Mouse (Mus musculus) midbrain, embryonic 15.5 days (tissue): ENCODE measurements around the gene Rpl41. TPM values are rescaled to one million over a fixed set of nuclear protein-coding genes. Genes with fewer than 3 reads are reported as not detected.
"Not testable (repeated sequence)": the region's sequence is repeated elsewhere in the genome, so short reads cannot be mapped to it uniquely, and the experiment has no call there.

Experiments
- ATAC-seq: fragments of 200-750 bp; cut with Nextera tagmentation; replicated peaks from 2 replicates; pipeline ENCODE4 v1.8.0; 2017; ENCODE audit warnings: moderate TSS enrichment
- H3K27ac ChIP-seq: fragments of 300-500 bp; sonication (generic); 2 replicates; pipeline ENCODE4 v1.5.1; 2015; ENCODE audit warnings: mild to moderate bottlenecking, inconsistent platforms
- H3K27me3 ChIP-seq: fragments of 300-500 bp; sonication (generic); replicated peaks from 2 replicates; pipeline ENCODE4 v1.6.1; 2015; ENCODE audit warnings: inconsistent platforms
- H3K36me3 ChIP-seq: fragments of 300-500 bp; sonication (generic); replicated peaks from 2 replicates; pipeline ENCODE4 v1.6.1; 2015; ENCODE audit warnings: inconsistent platforms
- H3K4me1 ChIP-seq: fragments of 300-500 bp; sonication (generic); 2 replicates; pipeline ENCODE4 v1.6.1; 2015; ENCODE audit warnings: inconsistent platforms
- H3K4me2 ChIP-seq: fragments of 300-500 bp; sonication (generic); 2 replicates; pipeline ENCODE4 v1.6.1; 2015; ENCODE audit warnings: inconsistent platforms, mild to moderate bottlenecking, moderate library complexity
- H3K4me3 ChIP-seq: fragments of 300-500 bp; sonication (generic); 2 replicates; pipeline ENCODE4 v1.5.1; 2015; ENCODE audit warnings: mild to moderate bottlenecking, inconsistent platforms
- H3K9ac ChIP-seq: fragments of 300-500 bp; sonication (generic); 2 replicates; pipeline ENCODE4 v1.6.1; 2015; ENCODE audit warnings: mild to moderate bottlenecking, inconsistent platforms
- H3K9me3 ChIP-seq: fragments of 300-500 bp; sonication (generic); 2 replicates; pipeline ENCODE4 v1.6.1; 2016; ENCODE audit warnings: inconsistent platforms
- WGBS: fragments of 180-500 bp; shearing (Covaris S2); methylation state at CpG from one replicate; pipeline ENCODE4 v1.1.7; 2015; ENCODE audit warnings: mixed read lengths; 5-methylcytosine and 5-hydroxymethylcytosine counted together
- polyA plus RNA-seq: library from polyadenylated mRNA; unstranded; fragments of >200 nt; fragmentation: Nextera tagmentation; extraction: Ambion mirVana; gene quantifications from 2 replicates; pipeline ENCODE4 v1.2.1, GENCODE M21; 2015

Rpl41 gene
- polyA plus RNA-seq, 1 experiment from 2014 or later: 2,161 TPM

DNA sequence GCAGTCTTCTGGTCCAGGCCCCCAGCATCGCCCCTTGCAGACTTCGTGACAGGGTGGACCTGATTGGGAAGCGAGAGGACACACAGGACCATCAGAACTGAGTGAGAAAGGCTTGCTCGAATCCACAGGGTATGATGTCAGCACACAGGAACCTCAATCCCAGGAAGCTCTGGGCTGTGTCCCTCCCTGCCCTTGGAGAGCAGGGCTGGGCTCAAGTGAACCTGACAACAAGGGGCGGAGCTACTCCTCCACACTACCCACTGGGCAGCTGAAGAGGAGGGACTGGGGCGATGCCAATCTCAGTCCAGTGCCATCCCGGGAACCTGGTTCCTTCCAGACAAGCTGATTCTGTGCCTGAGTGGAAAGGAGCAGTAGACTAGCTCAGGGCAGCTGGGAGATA lies 34.5 kb upstream of the Rpl41 start:
- ATAC-seq: no peak
- Histone ChIP-seq H3K36me3 (no peaks in the 10 kb centered on the region), H3K9ac (no peak overlapping the region), H3K4me3 (no peak overlapping the region), H3K27ac (no peak overlapping the region), H3K4me2 (no peak overlapping the region), H3K9me3 (no peaks in the 10 kb centered on the region), H3K27me3 (peaks cover 24% of the 10 kb centered on the region), H3K4me1 (no peaks in the 10 kb centered on the region)
- WGBS: 22% methylated on average over 7 of the region's 7 CpGs

DNA sequence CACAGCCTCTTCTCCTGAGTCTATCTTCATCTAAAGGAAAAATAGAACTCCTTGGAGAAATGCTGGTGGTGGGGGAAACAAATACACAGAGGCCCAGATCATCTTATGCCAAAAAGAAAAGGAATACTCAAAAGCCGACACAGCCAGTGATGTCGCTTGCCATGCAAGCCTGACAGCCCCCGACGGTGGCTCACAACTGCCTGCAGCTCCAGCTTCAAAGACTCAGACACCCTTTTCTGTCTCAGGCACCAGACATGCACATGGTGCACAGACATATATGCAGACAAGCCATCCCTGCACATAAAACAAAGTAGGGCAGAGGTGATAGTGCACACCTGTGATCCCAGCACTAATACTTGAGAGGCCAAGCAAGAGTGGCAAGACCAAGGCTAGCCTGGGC lies 30.6 kb upstream of the Rpl41 start:
- H3K9ac ChIP-seq: no peak overlapping the region
- H3K27ac ChIP-seq: no peak overlapping the region
- no peak overlapping the region for H3K4me3 ChIP-seq
- no peak for ATAC-seq
- H3K36me3 ChIP-seq: no peaks in the 10 kb centered on the region
- 0 out of 2 replicates have a peak, but pooled peaks cover 3% of the 10 kb centered on the region for H3K27me3 ChIP-seq
- H3K4me2 ChIP-seq: no peak overlapping the region
- H3K9me3 ChIP-seq: no peaks in the 10 kb centered on the region
- 77% methylated on average over 4 of the region's 4 CpGs for WGBS
- H3K4me1 ChIP-seq: no peaks in the 10 kb centered on the region

DNA sequence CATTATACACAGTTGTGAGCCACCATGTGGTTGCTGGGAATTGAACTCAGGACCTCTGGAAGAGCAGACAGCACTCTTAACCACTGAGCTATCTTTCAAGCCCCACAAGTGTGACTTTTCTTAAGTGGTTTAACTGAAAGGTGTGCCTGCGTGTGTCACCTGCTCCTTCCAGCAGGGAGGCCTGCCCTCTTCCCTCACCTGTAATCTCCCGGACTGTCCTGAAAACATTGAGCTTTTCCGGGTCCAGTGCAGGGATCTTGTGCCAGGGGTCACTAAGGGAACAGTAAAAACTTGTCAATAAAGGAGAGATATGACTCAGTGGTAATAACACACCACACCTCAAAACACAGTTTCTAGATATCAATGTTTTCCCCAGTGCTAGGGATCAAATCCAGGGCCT lies 30.2 kb upstream of the Rpl41 start:
- H3K27ac ChIP-seq: no peak overlapping the region
- ATAC-seq: no peak
- no peak overlapping the region for H3K9ac ChIP-seq
- no peaks in the 10 kb centered on the region for H3K36me3 ChIP-seq
- H3K4me1 ChIP-seq: no peaks in the 10 kb centered on the region
- H3K27me3 ChIP-seq: 0 out of 2 replicates have a peak, but pooled peaks cover 3% of the 10 kb centered on the region
- 92% methylated on average over 3 of the region's 3 CpGs for WGBS
- no peaks in the 10 kb centered on the region for H3K9me3 ChIP-seq
- H3K4me3 ChIP-seq: no peak overlapping the region
- H3K4me2 ChIP-seq: no peak overlapping the region

DNA sequence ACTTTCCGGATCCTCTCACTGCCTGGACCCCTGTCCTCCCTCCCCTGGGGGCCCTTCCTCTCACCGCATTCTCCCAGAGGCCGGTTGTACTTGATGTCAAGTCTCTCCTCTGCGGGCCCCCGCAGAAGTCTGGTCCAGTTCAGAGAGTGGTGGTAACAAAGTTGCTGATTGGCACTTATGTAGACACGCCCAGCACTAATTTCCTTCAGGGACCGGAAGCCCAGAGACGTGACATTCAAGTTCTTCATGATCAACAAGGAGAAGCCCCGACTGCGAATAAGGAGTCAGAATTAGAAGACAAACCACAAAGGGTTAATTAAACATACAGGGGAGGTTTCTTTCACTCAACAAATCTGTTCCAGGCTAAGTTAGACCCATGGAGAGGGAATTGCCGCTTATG lies 29.2 kb upstream of the Rpl41 start:
- H3K27ac ChIP-seq: no peak overlapping the region
- no peaks in the 10 kb centered on the region for H3K9me3 ChIP-seq
- H3K36me3 ChIP-seq: no peaks in the 10 kb centered on the region
- 81% methylated on average over 11 of the region's 11 CpGs for WGBS
- 0 out of 2 replicates have a peak, but pooled peaks cover 3% of the 10 kb centered on the region for H3K27me3 ChIP-seq
- H3K4me1 ChIP-seq: no peaks in the 10 kb centered on the region
- no peak for ATAC-seq
- no peak overlapping the region for H3K9ac ChIP-seq
- no peak overlapping the region for H3K4me2 ChIP-seq
- H3K4me3 ChIP-seq: no peak overlapping the region

DNA sequence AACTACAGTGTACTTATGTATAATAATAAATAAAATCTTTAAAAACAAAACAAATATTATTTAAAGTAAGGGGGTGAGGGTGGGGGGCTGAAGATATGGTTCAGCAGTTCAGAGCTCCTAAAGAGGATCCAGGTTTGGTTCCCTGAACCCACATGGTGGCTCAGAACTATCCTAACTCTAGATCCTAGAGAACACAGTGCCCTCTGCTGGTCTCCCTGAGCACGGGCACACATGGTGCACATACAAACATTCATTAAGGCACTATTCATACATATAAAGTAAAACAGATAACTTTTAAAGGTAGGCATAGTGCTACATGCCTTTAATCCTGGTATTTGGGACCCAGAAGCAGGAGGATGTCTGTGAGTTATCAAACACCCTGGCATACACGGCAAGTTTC lies 26.0 kb upstream of the Rpl41 start:
- Histone ChIP-seq H3K9ac (no peak overlapping the region), H3K36me3 (no peaks in the 10 kb centered on the region), H3K27me3 (no peaks in the 10 kb centered on the region), H3K27ac (no peak overlapping the region), H3K4me3 (no peak overlapping the region), H3K4me2 (no peak overlapping the region), H3K4me1 (no peaks in the 10 kb centered on the region), H3K9me3 (no peaks in the 10 kb centered on the region)
- ATAC-seq: no peak
- 94% methylated on average over 2 of the region's 2 CpGs for WGBS

DNA sequence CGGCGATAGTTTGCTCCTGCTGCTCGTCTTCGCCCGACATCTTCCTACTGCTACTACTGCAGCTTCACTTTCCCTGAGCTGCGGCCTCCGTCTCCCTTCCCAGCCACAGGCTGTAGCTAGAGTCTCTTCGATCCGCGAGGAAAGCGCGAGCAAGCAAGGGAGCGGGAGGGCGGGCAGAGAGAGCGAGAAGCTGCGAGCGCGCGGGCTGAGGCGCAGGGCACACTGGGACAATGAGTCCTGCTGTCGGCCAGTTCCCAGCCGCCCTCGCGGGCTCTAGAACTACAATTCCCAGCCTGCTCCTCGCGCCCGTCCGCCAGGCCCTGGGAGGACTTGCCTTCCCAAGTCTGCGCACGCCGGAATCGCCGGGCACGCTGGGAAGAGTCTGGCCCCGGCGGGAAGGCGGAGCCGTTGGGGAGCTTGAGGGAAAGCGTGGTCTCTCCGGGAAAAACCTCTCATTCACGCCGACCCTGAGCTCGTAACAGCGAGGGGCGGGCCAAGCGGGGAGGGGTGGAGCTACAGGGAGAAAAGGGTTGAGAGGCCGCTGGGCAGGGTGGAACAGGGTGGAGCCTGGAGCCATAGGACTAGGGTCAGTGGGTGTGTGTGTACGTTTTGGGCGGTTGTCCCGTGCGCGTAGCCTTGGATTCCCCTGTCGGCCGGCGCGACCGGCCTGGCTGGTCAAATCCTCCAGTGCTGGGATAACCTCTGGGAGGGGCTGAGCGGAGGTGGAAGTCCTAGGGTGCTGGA lies 16.9 kb upstream of the Rpl41 start, which contains the start of gene Pa2g4:
Pa2g4 (minus strand) TSS at position 200 of the 744 bp plus-strand sequence.
- peak within 1 kb of the TSS; percentile 93 for H3K9ac ChIP-seq
- peaks cover 7% of the 10 kb centered on the region for H3K36me3 ChIP-seq
- H3K9me3 ChIP-seq: no peaks in the 10 kb centered on the region
- H3K27ac ChIP-seq: peak within 1 kb of the TSS; percentile 95
- no peaks in the 10 kb centered on the region for H3K27me3 ChIP-seq
- H3K4me1 ChIP-seq: peaks cover 23% of the 10 kb centered on the region
- under 1% methylated on average over 58 of the region's 58 CpGs for WGBS
- peak within 1 kb of the TSS; percentile 97 for H3K4me2 ChIP-seq
- ATAC-seq: peak; percentile 99
- H3K4me3 ChIP-seq: peak within 1 kb of the TSS; percentile 89

DNA sequence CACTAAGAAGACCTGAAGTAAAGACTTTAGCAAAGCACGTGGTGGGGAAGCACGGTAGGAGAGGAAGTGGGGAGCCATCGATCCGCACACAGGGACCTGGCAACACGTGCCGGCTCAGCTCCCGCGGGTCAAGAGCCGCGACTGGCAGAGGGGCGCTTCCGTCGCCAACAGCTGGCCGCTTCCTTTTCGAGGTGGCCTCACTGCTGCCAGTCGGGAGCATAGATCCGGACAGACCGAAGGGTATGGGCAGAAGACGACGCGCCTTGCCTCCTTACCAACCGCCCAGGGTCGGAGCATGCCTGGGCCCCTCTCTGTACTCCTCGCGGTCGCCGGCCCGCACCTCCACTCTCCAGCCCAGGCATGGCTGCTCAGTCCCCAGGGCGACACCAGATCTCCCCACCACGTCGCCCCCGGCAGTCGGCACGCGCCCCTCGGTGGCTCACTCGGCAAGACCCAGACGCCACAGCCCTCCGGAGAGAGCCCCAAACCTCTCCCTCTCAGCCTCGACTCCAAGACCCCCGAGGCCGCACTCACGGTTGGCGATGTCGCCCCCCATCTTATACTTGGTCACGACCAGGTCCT lies 16.2 kb upstream of the Rpl41 start:
- H3K27me3 ChIP-seq: no peaks in the 10 kb centered on the region
- WGBS: 1% methylated on average over 46 of the region's 46 CpGs
- H3K9me3 ChIP-seq: no peaks in the 10 kb centered on the region
- H3K36me3 ChIP-seq: peaks cover 14% of the 10 kb centered on the region
- peaks cover 23% of the 10 kb centered on the region for H3K4me1 ChIP-seq
- H3K9ac ChIP-seq: peak overlapping the region; percentile 93
- H3K27ac ChIP-seq: peak overlapping the region; percentile 95
- H3K4me3 ChIP-seq: peak overlapping the region; percentile 89
- ATAC-seq: peak; percentile 64
- peak overlapping the region; percentile 97 for H3K4me2 ChIP-seq

DNA sequence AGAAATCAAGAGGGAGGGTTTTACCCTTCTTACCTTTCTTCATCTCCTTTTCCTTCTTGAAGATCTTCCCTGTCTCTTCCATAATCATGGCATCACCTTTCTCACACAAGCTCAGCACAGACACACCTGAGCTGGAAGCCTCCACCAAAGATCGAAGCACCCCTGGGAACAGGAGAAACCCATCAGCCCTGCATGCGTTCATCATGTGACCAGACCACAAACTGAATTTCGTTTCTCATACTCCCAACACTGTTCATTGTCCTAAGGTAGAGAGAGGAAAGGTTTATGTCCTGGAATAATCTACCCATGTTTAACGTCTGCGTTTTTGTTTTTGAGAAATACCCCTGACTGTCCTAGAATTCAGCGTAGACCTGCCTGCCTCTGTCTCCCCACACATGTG lies 14.4 kb upstream of the Rpl41 start:
- H3K4me2 ChIP-seq: no peak overlapping the region

DNA sequence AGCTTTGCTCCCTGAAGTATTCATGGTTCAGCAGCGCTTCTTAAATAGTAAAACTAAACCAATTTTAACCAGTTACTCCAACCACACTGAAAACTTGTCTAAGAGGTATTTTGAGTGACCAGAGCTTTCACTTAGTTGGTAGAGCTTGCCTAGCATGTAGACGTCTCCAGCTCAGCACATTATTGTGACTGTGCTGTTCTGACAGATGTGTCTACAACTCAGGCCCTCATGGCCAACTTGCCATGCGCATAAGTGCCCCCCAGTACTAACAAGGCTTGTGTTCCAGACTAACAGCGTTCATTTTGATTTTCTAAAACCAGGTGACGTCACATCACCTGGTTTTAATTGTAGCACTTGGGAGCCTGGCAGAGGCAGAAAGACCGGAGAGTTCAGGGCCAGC lies 7.9 kb upstream of the Rpl41 start:
- H3K36me3 ChIP-seq: peaks cover 39% of the 10 kb centered on the region
- H3K4me2 ChIP-seq: no peak overlapping the region
- H3K27me3 ChIP-seq: no peaks in the 10 kb centered on the region
- no peaks in the 10 kb centered on the region for H3K4me1 ChIP-seq
- no peaks in the 10 kb centered on the region for H3K9me3 ChIP-seq
- WGBS: 87% methylated on average over 6 of the region's 6 CpGs
- no peak for ATAC-seq
- no peak overlapping the region for H3K27ac ChIP-seq
- no peak overlapping the region for H3K9ac ChIP-seq
- no peak overlapping the region for H3K4me3 ChIP-seq

More for the DNA sequence above, 14.4 kb upstream of the Rpl41 start:
- Histone ChIP-seq H3K4me3 (no peak overlapping the region), H3K36me3 (peaks cover 31% of the 10 kb centered on the region), H3K27me3 (no peaks in the 10 kb centered on the region), H3K27ac (no peak overlapping the region), H3K9me3 (no peaks in the 10 kb centered on the region), H3K4me1 (peaks cover 23% of the 10 kb centered on the region), H3K9ac (peak overlapping the region; percentile 29; the same call in 1 of the 2 replicates)
- WGBS: 95% methylated on average over 6 of the region's 6 CpGs
- no peak for ATAC-seq

DNA sequence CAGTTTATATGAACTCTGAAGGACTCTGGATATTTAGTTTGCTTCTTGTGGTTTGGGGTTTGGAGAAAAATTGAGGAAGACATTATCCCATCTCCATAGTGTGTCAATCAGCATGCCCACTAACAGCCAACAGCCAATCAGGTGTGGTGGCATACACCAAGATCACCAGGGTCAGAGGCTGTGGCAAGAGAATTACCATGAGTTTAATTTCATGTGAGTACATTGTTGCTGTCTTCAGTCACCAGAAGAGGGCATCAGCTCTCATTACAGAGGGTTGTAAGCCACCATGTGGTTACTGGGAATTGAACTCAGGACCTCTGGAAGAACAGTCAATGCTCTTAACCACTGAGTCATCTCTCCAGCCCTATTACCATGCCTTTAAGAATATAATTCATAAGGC lies 7.2 kb upstream of the Rpl41 start:
- Histone ChIP-seq H3K4me1 (no peaks in the 10 kb centered on the region), H3K9me3 (no peaks in the 10 kb centered on the region), H3K27ac (no peak overlapping the region), H3K4me2 (no peak overlapping the region), H3K27me3 (no peaks in the 10 kb centered on the region), H3K4me3 (no peak overlapping the region), H3K36me3 (peaks cover 38% of the 10 kb centered on the region), H3K9ac (no peak overlapping the region)
- no peak for ATAC-seq

DNA sequence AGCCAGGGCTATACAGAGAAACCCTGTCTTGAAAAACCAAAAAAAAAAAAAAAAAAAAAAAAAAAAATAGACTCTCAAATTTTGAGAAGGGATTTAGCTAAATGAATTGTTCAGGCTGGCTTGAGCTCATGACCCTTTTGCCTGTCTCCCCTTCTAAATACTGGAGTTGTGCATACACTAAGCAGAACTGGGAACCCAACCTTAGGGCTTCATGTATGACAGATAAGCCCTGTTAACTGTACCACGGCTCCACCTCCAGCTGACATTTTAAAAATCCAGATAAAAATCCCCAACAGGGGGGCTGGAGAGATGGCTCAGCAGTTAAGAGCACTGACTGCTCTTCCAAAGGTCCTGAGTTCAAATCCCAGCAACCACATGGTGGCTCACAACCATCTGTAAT lies 6.5 kb upstream of the Rpl41 start:
- not testable (repeated sequence) for H3K27ac ChIP-seq, ATAC-seq, H3K9me3 ChIP-seq, H3K27me3 ChIP-seq, H3K9ac ChIP-seq, H3K4me2 ChIP-seq, H3K4me3 ChIP-seq, H3K4me1 ChIP-seq
- H3K36me3 ChIP-seq: peaks cover 31% of the 10 kb centered on the region
- WGBS: 86% methylated on average over 1 of the region's 1 CpGs

DNA sequence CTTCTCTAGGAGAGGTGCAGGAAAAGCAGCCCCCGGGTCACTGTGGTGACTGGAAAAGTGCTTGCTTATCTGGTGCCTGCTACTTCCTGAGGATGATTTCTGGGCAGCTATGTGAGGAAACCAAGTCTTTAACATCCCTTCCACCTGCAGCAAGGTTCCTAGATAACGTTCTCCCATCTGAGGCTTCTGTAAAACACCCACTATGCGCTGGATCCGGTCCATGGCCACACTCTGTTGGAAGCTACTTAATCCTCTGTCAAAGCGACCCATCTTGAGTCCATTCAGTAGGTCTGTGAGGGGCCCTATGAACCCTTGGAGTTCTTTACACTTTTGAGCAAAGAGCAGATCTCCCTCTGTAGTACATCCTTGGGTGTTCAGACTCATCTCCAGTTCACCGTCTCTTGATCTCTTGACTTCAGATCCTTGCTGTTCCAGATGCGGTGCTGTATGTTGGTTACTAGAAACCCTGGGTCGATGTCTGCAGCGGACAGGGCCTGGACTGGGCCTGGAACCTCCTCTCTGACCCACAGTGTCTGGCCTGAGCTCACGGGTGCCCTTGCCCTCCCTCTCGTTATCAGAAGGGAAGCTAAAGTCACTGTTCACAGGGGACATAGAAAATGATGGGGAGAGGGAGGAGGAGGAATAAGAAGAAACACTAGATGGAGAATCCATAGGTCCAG lies 1.2 kb upstream of the Rpl41 start:
- Histone ChIP-seq H3K4me1 (peaks cover 12% of the 10 kb centered on the region), H3K27ac (peak overlapping the region; percentile 97; the same call in 1 of the 2 replicates)
- H3K4me3 ChIP-seq, ATAC-seq, H3K27me3 ChIP-seq, H3K36me3 ChIP-seq, H3K4me2 ChIP-seq, H3K9ac ChIP-seq, H3K9me3 ChIP-seq: not testable (repeated sequence)
- 92% methylated on average over 11 of the region's 11 CpGs for WGBS
